Mouse (Mus musculus): Measurements from ENCODE around the gene Rxfp4. TPM values are rescaled to one million over a fixed set of nuclear protein-coding genes. Genes with fewer than 3 reads are reported as not detected.

Rxfp4 gene
- total RNA-seq (2014; fragmentation: Nextera tagmentation) (not detected in 2 replicates), total RNA-seq (2017) (not detected in 2 replicates)

DNA sequence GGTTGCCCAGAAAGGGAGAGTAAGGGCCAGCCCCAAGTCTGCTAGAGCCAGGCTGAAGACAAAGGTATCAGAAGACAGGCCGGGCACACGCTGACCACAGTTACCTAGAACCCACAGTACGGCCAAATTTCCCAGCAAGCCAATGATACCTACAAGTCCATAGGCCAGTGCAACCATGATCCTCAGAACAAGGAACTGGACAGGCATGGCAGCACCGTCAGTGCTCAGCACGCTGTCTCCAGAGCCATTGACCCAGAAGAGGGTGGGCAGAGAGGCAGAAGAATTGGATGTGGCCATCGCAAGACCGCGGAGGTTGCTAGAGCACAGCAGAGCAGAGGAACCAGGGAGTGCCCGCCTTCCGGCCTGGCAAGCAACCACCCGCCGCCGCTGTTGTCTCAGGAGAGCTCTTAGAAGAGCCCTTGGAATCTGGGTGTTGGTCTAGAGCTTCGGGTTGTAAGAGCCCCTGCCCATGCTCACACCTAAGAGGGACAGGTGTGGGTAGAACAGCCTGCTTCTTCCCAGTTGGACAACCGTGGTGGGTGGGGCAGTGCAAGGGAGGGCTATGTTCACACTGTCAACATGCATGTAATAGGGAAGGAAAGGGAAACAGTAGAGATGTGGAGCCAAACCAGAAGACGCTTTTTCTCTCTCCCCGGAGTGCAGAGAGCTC, at the start of gene Rxfp4:
Gene Rxfp4 (minus strand): TSS at position 297 of the 670 bp plus-strand sequence.
- ATAC-seq (replicated peaks; ENCODE audit: poor library complexity, severe bottlenecking) = no peak

DNA sequence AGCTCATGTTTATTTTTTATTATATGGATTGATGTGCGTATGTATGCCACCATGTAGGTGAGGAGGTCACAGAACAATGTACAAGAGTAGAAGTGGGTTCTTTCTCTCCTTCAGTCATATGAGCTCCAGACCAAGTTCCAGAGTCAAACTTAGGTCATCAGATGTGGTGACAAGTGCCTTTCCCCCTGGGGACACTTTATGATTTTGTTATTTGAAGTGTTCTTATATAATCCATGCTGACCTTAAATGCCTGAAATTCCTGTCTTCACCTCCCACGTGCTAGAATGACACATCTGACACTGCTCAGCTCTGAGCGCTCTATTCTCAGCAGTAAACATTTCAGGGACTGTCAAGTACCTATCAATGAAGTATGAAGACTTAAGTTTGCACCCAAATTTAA, 48.3 kb upstream of the Rxfp4 start:
- ATAC-seq (replicated peaks; ENCODE audit: poor library complexity, severe bottlenecking) = no peak

GRCm38 (mm10) chr3:88700247-88700646, 47.3 kb upstream of the Rxfp4 start:
- ATAC-seq (replicated peaks; ENCODE audit: poor library complexity, severe bottlenecking) = no peak

DNA sequence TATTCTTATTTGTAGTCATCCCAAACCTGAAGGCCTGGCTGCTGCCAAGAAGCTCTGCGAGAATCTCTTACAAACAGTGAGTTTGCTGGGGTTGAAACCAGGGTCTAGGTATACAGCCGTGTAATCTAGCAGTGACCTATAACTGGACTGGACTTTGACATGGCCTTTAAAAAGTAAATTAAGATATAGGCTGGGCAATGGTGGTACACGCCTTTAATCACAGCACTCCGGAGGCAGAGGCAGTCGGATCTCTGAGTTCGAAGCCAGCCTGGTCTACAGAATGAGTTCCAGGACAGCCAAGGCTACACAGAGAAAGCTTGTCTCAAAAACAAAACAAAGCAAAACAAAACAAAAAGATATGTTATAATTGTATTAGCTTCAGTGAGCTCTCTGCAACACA, 45.9 kb upstream of the Rxfp4 start:
- ATAC-seq (replicated peaks; ENCODE audit: poor library complexity, severe bottlenecking) = no peak

DNA sequence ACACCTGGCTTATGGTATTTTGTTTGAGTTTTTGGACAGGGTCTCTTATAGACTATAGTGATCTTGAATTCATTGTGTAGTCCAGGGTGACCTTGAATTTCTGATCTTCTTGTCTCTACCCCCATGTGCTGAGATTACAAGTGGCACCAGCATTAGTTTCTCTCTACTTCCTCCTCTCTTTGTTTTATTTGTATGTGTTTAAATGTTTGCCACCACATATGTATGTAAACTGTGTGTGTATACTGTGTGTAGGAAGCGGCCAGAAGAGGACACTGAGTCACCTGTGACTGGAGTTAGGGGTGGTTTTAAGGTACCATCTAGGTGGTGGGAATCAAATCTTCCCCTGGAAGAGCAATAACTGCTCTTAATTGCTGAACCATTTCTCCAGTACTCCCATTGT, 45.1 kb upstream of the Rxfp4 start:
- no peak for ATAC-seq (replicated peaks; ENCODE audit: poor library complexity, severe bottlenecking)

DNA sequence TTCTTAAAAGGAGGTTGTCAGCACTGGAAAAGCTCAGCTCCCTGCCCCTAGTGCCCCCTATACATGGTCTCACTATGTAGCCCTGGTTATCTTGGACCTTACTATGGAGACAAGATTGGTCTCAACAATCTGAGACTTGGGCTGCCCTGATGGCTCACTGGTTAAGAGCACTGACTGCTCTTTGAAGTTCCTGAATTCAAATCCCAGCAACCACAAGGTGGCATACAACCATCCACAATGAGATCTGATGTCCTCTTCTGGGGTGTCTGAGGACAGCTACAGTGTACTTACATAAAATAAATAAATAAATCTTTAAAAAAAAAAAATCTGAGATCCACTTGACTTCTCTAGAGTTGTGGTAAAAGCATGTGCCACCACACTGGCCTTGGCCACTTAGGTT, 42.6 kb upstream of the Rxfp4 start:
- no peak for ATAC-seq (replicated peaks; ENCODE audit: poor library complexity, severe bottlenecking)

GRCm38 (mm10) chr3:88689079-88689478, 36.1 kb upstream of the Rxfp4 start:
- ATAC-seq (replicated peaks; ENCODE audit: poor library complexity, severe bottlenecking) = no peak

DNA sequence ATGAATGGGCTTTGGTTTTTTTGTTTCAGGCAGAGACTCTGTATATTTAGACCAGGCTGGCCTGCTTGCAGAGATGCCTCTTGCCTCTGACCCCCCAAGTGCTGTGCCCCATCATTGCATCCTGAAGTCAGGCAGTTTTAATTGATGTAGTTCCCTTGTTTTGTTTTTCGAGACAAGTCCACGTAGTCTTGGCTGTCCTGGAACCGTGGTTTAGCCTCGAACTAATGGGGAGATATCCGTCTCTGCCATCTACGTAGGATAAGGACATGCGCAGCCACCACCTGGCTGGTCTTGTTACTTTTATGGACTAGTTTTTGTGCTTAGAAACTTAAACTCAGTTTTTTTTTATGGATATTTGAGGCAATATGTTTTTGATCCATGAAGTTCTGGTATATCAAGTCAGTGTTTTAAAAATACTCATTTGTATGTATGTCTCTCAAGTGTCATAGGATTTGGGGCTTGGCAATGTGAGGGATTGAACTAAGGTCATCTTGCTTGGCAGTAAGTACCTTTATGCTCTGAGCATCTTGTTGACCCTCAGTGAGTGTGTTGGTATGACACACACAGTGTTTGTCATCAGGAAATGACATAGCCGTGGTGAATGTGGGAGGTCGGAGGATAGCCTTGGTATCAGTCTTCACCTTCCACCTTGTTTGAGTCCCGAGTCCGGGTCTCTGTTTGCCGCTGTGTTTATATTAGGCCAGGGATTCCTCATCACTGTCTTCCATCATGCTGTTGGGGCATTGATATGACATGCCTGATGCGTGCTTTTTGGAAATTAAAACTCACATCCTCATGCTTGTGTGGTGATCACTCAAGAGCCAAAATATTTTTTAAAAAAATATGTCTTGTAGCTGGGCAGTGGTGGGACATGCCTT, 34.0 kb upstream of the Rxfp4 start:
- no peak for ATAC-seq (replicated peaks; ENCODE audit: poor library complexity, severe bottlenecking)

- ATAC-seq (replicated peaks; ENCODE audit: poor library complexity, severe bottlenecking) = peak; percentile 28
Observed at GRCm38 (mm10) chr3:88685958-88686451, 33.1 kb upstream of the Rxfp4 start.

- ATAC-seq (replicated peaks; ENCODE audit: poor library complexity, severe bottlenecking) = peak; percentile 96
Observed at GRCm38 (mm10) chr3:88684980-88685941, 32.3 kb upstream of the Rxfp4 start, which contains the start of gene Khdc4. Gene Khdc4, plus strand, starts transcription at chr3:88685803.

DNA sequence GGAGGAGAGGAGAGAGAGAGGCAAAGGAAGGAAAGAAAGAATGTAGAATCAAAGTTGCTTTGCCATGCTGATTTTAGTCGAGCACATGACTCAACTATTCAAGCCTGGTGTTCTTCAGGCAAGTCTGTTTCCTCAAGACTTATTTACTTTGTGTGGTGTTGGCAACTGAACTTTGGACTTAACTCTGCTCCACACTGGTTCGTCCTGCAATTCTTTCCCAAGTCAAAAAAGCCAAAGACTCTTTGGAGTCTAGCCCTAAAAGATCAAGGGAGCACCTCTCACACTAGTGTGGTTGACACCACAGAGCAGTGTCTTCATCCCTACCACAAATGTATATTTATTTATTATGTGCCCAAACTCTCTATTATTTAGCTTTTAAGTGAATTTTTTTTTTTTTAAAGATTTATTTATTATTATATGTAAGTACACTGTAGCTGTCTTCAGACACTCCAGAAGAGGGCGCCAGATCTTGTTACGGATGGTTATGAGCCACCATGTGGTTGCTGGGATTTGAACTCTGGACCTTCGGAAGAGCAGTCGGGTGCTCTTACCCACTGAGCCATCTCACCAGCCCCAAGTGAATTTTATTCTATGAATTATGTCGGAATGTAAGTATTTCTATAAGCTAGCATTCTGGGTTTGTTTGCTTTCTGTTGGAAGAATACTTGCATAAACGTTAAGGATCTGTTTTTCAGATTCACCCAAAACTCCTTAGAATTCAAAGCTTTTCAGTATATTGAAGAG, 31.5 kb upstream of the Rxfp4 start:
- no peak for ATAC-seq (replicated peaks; ENCODE audit: poor library complexity, severe bottlenecking)

DNA sequence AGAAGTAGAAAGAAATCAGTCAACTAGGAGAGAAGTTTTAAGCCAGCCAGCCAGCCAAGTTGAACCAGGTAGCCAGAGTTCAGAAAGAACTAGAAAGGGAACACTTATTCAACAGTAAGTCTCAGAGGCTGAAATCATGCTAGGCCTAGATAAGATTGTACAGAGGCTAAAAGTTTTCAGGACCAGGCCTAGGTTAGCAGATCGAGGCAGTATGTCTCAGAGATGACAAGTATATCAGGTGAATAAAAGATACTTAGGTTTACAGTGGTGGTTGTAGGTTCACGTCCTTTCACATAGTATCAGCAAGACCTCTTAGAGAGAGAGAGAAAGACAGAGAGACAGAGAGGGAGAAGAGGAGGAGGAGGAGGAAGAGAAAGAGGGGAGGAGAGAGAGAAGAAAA, 30.9 kb upstream of the Rxfp4 start:
- no peak for ATAC-seq (replicated peaks; ENCODE audit: poor library complexity, severe bottlenecking)

DNA sequence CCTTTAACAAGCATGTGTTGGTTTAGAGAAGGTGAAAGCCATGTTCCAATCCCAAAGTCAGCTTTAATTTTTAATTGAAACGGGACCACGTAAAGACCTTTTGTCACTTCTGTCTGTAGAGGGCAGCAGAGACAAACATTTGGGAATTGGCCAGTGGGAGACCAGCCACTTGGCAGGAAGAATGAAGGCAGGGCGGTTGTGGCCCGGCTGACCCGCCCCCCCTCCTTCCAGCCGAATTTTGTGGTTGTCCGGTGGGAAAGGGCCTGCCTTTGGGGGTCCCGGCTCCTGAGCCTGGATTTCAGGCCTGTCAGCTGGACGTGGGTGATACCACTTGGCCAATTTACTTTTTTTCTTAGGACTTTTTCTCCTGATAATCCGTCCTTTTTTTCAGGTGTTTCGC, 24.5 kb upstream of the Rxfp4 start:
- peak; percentile 97 for ATAC-seq (replicated peaks; ENCODE audit: poor library complexity, severe bottlenecking)

DNA sequence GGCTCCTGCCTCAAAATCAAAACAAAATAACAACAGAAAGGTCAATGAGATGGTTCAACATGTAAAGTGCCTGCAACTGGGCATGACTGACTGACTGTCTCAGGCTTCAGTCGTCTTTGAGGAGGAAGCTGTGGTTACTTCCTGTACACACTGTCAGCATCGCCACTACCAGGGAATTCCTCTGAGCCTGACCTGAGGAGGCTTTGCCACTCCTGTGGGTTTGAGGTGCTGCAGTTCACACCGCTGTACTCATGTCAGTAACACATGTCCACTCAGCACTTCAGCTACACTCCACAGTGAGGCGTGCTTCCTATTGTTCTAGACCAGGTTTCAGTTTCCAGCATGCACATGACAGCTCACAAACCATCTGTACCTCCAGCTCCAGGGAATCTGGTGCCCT, 11.2 kb upstream of the Rxfp4 start:
- ATAC-seq (replicated peaks; ENCODE audit: poor library complexity, severe bottlenecking) = peak; percentile 79

- ATAC-seq (replicated peaks; ENCODE audit: poor library complexity, severe bottlenecking) = 0 out of 2 replicates have a peak, but pooled peaks have one; percentile 30
Observed at GRCm38 (mm10) chr3:88659798-88660197, 6.9 kb upstream of the Rxfp4 start.

DNA sequence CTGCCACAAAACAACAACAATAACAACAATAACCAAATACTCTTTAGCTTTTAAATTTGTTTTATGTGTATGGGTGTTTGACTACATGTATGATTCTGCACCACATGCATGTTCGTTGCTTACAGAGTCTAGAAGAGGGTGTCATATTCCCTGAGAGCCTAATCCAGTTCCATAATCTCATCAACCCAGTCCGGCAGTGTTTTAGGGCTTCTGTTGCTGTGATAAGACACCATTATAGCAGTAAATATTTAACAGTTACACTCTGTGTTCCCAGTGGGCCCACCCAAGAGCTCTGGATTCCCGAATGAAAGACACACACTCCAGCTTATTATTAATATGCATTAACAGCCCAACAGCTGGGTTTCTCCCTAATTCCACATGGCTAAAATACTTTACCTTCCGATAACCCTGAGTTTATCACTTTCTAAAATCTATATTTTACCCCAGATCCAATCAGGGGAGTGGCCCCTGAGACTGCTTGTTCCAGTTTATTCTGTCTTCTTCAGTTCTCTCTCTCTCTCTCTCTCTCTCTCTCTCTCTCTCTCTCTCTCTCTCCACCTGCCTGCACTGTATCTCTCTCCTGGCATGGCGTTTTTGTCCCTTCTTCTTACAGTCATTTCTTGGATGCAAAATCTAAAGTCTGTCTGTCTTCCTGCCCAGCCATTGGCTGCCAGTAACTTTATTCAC, 5.6 kb upstream of the Rxfp4 start:
- ATAC-seq (replicated peaks; ENCODE audit: poor library complexity, severe bottlenecking) = no peak

DNA sequence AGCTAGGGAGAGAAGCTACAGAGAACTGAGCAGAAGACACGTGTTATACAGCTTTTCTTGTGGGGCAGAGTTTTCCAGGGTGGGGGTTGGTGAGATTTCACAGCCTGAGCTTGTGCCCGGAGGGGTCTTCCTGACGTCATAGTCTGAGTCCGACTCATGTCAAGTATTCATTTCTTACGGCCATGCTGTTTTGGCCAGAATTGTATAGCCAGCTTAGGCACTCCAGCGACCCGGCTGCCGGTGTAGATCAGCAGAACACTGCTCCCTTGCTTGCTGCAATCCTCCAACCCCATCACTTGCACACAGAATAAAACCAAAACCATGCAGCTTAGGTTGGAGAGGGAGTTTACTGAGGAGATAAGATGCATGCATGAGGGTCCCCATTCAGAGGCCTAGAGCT, 2.7 kb upstream of the Rxfp4 start:
- ATAC-seq (replicated peaks; ENCODE audit: poor library complexity, severe bottlenecking) = no peak

- ATAC-seq (replicated peaks; ENCODE audit: poor library complexity, severe bottlenecking) = no peak
Observed at GRCm38 (mm10) chr3:88654621-88655020, 1.7 kb upstream of the Rxfp4 start.

Measured in granulocyte monocyte progenitor cell, adult 5-6 weeks (primary cell).